Mouse (Mus musculus) retina, postnatal 7 days (tissue): Measurements from ENCODE around the gene Clmp.

Source experiments
- DNase-seq: peaks from one replicate; pipeline ENCODE4 v3.0.0-alpha.2; 2012; ENCODE audit warnings: low read depth, low spot score

The Clmp gene

DNA sequence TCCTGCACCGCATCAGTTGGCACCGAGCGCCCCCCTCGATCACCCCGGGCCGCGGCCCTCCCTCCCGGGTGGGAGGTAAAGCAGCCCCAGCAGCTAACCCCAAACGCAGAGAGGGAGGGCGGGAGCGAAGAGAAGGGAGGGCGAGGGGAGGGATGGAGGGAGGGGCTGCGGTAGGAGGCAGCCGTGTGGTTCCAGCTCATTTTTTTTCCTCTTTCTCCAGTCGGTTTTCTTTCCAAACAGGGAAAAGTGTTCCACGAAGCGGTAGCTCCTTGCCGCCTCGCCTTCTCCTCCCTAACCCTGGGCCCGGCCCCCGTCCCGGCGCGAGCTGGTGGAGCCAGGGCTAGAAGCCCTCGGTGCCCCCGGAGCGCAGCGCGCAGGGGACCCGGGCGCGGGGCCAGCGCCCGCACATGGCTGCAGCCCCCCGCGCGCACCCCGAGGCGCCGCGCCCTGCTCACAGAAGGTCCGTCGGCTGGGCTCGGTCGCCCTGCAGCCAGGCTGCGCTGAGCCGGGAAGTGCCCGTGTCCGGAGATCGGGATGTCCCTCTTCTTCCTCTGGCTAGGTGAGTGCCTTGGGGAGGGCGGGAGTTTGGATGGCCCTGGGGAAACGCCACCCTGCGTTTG lies at the start of gene Clmp:
Gene Clmp, plus strand, starts transcription at position 162 of the 620 bp plus-strand sequence.
- no peak for DNase-seq

DNA sequence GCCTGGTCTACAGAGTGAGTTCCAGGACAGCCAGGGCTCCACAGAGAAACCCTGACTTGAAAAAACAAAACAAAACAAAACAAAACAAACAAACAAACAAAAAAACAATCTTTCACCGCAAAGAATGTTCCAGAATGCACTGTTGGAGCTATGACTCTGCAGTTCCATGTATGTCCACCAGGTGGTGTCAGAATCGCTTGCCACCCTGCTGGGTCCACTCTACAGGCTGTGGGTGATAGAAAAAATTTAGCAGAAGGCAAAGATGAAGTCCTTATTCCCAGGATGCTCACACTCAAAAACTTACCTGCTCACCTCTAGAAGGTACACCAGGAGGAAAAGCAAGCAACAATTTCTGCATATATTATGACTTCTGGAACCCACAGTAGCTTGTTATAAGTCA lies 49.7 kb upstream of the Clmp start:
- DNase-seq = peak; percentile 45

DNA sequence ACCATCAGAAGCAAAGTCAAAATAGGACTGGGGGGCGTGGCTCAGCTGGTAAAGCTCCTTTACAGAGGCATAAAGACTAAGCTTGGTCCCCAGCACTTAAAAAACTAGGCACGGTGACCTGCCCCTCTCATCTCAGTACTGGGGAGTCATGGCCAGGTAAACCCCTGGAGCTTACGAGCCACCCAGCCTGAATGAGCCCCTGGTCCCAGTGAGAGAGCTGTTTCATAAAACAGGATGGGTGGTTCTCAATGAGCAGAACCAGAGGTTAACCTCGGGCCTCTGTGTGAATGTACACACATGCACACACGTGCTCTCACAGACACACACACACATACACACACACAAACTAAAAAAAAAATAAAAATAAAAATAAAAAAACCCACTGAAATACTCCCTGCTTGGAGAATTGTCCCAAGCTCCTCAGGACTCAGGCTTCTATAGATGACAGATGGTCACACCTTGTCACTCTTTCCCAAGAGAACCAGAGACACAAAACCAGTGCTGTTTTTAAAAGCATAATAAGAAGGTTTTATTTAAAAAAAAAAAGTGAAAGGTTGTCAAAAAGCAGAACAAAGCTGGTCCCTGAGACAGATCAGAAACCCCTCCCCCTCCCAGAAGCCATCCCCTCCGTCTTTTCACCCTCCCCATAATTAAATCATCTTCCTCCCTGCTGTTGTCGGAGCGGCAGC lies 47.9 kb upstream of the Clmp start:
- DNase-seq = no peak

DNA sequence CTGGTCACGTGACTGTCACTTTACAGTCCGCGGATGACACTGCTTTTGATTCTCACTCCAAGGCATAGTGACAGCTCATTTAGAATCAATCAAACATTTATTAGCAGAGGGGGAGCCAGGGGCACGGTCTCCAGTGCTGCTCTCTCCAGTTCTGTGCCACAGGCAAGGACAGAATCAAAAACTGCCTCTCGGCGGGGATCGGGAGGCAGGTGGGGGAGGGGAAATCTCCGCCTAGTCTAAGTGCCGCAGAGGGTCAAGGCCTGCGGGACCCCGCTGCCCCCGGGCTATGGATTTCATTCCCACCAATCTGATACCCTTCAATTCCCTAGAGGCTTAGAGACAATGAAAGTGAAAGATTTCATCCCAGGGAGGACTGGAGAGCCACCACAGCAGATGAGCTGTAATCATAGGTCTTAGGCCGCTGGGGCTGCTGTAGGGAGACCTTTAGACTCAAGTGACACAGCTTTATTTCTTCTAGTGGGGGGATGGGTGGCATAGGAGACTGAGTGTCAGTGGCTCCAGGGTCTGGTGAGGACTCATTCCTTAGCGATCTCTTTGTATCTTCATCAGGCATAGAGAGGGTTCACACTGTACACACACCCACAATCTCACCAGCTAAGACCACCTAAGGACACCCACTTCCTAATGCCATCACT lies 47.2 kb upstream of the Clmp start:
- peak; percentile 31 for DNase-seq

DNA sequence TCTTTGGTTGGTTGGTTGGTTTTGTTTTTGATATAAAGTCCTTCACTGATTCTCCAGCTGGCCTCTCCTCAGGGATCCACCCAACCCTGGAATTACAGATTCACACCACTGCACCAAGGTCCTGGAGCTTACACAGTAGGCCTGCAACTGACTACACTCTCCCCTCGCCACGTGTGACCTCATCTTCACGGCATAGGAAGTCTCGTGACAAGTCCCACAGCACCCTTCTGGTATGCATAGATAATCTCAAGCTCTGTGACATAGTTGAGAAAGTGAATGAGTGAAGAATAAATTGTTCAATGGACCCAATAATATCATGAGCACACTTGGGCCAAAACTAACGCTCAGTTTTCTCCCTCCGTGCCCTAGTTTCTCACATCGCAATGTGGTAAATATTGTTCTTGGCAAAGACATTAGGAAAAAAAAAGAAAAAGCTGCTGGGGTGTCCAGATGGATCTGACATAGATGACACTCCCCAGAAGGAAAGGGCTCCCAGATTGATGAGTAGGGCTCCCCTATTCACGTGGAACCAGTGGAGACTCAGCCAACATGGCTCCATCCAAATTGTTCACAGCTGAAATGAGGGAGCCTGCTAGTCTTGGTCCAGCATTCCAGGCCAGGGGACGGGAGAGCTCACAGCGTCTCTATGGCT lies 46.1 kb upstream of the Clmp start:
- no peak for DNase-seq

DNA sequence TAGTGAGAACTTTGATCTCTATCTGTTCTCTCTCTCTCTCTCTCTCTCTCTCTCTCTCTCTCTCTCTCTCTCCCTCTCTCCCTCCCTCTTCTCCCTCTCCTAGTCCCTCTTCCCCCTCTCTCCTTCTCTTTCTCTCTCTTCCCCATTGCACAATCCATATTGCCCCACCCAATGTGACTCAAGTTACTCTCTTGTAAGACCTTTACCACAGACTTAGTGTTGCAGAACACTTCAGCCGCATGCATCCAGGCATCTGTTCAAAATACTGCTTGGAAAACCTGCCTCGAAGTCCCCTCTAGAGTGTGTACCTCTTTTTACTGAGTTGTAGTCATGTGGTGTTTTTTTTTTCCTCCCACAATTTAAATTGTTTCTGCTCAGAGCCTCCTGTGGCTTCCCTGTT lies 44.4 kb upstream of the Clmp start:
- no peak for DNase-seq

- DNase-seq = no peak
These were observed 43.1 kb upstream of the Clmp start for GRCm38 (mm10) chr9:40642470-40643220.

- no peak for DNase-seq
These were observed 36.3 kb upstream of the Clmp start for GRCm38 (mm10) chr9:40649444-40649843.

DNA sequence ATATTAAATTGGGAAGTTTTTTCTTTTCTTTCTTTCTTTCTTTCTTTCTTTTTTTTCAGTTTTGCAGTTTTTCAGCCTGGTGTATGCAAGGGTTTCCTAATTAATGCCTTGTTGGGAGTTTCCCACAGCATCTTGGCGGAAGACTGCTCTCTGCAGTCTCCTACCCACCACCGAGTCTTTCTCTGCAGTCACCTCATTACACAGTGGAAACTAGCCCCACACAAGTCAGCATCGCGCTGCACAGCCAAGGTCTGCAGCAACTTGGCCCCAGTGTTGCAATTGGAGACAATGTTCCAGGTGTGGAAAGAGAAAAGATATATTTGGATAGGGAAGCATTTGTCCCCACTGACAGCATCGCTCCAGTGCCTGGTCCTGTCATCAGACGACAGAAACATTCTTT lies 35.8 kb upstream of the Clmp start:
- DNase-seq = no peak

DNA sequence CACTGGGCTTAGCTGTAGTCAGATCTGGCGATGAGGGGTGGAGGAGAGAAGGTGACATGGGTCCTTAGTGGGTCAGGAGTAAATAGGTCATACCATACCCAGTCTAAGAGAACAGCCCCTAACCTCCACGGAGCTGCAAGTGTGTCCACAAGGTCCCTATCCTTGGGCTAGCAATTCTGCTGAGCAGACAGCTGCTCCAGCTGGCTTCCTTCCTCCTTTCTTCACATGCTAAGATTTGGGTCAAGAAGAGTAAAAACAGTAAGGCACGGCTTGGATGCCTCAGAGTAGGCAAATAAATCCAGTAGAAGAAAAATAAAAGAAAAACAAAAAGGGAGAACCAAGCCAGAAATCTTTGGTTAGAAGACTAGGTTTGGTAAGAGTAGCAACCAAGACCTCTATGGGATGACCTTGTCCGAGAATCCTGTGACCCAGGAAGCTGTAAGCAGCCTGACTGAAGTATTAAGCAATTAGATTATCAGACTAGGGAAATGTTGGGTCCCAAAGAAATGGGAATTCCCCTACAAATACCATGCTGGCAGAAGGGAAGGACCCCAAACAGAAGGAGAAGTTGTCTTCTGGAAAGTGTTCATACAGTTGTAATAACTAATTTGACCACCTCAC lies 34.4 kb upstream of the Clmp start:
- no peak for DNase-seq

GRCm38 (mm10) chr9:40652757-40653156 lies 33.0 kb upstream of the Clmp start:
- DNase-seq = no peak

DNA sequence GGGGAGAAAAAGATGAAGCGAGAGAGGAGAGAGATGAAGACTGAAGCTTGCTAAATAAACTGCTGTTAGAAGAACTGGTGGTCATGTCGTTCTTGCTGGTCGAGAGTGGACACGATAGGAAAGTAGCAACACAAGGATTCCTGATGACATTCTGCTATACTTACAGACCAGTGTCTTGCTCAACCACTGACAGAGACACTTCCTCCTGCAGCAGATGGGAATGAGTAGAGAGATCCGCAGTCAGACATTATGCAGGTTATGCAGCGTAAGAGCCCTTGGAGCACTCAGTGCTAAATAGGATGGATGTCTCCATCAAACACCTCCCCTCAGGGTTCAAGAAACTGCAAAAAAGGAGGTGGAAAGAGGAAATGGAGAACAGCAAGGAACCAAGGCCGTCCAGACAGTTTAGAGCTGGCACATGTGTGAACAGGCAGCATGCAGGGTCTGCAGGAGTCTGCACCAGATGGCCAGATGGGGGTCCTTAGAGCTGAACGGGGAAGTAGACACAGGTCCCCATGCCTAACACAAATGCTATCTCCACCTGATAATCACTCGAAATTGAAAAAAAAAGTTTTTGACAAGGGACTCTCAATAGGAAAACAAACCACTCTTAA lies 19.5 kb upstream of the Clmp start:
- no peak for DNase-seq

DNA sequence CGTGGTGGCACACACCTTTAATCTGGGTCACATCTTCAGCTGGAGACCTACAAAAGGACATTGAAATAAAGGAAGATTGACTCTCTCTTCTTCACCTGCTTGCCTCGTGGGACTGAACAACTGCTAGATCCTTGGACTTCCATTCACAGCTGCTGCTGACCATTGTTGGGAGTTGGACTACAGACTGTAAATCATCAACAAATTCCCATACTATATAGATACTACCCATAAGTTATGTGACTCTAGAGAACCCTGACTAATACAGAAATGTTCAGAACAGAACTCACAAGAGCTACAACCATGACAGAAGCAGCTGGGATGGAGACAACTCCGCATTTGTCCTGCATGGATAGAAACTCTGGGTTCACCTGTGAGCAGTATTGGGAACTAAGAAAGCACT lies 15.4 kb upstream of the Clmp start, which contains the start of gene Gm21915:
Gene Gm21915, plus strand, starts transcription at position 301 of the 400 bp plus-strand sequence.
- no peak for DNase-seq

DNA sequence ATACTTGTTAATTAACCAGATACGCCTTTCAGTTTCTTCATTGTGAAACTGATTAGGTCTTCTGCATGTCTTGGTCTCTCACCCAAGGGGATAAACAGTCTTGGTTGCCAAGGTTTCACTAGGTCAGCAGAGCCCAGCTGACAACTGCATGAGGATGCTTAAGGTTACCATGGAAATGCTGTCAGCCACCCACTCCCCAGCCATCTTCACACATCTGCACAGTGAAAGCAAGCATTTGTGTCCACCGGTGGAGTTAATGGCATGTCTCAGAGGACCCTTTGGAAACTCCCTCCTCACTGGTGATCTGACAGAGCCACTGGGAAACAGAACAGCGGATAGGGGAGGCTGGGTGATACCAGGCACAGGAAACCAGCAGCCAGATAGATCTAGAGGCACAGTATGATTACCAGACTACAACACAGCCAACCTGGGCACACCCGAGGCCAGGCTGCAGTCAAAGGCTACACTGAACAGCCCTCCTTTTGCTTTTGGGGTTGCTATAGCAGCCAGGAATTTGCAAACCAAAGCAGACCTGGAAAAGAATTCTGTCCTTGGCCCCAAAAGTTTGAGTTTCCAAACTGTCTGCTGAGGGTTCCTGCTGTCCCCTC lies 14.3 kb upstream of the Clmp start:
- DNase-seq = no peak

DNA sequence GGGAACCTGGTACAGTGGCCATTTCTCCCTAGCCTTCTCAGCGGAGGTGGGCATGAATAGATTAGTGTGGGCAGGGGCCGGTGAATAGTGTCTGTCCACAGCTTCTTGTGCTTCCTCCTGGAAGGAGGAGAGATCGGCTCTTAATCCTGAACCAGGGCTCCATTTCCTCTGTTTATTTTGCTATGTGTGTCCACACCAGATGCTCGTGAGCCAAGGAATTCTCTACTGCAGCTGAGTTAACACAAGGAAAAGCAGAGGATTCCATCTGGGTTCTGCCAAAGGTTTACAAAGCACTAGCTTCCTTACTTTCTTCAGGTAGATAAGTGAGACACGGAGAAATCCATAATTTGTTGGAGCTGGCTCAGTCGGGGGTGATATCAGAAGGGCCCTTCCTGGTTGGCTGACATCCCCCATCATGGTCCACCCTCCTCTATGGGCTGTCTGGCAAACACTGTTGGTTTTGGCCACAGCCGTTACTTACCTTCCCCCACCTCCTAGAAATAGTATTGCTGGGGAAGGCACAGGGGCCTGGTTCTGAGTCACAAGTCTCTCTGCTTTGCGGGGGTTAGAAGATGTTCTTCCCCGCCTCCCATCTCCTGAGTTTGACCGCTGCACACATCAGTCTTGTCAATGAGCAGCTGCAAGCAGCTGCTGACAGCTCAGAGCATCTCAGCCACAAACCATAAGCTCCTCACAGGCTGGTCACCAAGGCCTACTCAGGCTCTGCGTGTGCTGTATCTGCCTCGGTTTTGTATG lies 10.4 kb upstream of the Clmp start:
- no peak for DNase-seq

DNA sequence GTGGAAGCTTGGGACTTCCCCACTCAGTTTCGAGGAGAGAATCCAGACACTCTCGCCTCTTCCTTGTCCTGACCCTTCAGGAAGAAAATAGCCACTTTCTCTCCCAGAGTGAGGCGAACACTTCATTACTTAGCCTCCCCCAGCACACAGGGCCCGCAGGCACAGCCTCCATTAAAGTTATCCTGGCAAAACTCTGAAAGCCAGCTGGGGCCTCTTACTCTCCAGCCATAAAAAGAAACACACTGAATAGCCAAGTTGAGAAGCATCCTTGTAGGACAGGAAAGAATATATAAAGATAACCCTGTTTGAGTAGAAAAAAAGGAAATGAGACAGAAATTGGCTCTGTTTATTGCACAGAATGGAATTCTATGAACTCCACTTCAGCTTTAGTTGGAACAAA lies 7.1 kb upstream of the Clmp start:
- DNase-seq = no peak

DNA sequence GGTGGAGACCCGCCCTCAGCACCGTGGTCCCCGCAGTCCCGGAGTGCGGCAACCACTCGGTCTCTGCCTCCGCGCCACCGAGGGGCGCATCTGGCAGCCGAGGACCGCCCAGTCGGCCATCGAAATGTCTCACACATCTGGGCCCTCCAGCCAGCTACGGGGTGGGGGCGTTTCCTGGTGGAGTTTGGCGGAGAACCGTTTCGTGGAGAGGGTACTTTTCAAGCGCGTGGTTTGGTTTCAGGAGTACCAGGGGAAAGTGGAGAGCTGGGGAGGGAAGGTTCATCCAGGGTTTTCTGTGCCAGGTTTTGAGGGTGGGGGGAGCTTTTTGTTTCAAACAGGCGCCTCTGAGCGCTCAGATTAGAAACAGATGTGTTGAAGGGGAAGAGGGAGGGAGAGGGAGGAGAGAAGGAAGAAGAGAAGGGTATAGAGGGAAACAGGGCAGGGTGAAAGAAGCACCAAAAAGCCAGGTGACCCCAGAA lies 698 bp downstream of the Clmp start:
- no peak for DNase-seq

GRCm38 (mm10) chr9:40687053-40687452 lies 1.3 kb downstream of the Clmp start:
- DNase-seq = no peak

GRCm38 (mm10) chr9:40687553-40687952 lies 1.8 kb downstream of the Clmp start:
- DNase-seq = no peak

GRCm38 (mm10) chr9:40690511-40690910 lies 4.7 kb downstream of the Clmp start:
- DNase-seq = no peak
